Mouse (Mus musculus): Measurements from ENCODE around the gene Ptcd2.

Gene Ptcd2

DNA sequence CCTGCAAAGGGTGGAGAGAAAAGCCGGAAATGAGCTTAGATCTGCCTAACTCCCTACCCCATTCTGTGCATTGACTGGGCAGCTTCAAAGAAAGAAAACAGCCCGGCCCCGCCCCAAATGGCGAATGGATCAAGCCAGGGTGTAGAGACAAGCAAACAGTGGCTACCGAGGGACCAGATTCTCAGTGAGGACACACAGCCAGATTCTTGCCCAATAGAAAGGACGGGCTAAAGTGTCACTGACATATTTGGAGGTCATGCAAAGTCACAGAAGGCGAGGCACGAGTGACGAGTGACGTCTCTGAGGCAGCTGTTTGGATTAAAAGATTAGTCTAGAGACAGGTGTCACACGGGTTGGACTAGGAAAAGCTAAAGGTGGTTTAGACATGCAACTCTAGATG is 40.1 kb downstream of the Ptcd2 start:
- no peak for DNase-seq (ENCODE audit: low read depth)

DNA sequence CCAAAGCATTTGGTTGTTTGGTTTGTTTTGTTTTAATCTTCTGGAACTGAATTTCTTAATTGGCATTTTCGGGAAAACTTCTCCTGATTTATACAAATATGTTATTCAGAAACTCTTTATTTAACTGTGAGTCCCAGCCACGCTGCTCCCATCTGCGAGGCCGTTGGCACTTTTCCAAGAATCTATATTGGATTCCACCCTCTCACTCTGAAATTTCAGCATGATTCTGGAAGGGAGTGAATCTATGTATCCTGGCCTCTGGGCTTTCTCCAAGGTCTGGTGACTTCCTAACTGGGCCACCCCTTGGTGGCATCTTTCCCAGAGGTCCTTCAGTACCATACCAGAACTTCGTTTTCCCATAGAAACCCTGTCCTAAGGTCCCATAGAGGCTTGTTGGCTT is 40.7 kb downstream of the Ptcd2 start:
- DNase-seq (ENCODE audit: low read depth), result no peak

- DNase-seq (ENCODE audit: low read depth), result no peak
These were observed 44.6 kb downstream of the Ptcd2 start for GRCm38 (mm10) chr13:99299921-99300320.

DNA sequence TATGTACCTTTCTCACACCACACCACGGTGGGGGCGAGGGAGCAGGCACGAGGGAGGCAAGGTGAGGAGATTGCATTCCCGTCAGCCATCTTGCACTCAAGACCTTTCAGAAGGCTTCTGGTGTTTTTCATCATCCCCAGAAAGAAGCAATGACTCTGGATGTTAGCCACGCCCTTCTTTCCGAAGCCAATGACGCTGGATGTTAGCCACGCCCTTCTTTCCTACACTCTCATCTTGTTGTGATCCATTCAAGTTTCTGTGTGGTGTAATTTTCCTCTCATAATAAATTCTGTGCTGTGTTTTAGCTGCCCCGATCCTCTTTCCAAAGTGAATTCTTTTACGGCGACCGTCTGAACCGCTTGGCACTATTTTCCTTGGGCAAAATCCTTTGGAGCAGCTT is 50.3 kb downstream of the Ptcd2 start:
- DNase-seq (ENCODE audit: low read depth), result no peak

DNA sequence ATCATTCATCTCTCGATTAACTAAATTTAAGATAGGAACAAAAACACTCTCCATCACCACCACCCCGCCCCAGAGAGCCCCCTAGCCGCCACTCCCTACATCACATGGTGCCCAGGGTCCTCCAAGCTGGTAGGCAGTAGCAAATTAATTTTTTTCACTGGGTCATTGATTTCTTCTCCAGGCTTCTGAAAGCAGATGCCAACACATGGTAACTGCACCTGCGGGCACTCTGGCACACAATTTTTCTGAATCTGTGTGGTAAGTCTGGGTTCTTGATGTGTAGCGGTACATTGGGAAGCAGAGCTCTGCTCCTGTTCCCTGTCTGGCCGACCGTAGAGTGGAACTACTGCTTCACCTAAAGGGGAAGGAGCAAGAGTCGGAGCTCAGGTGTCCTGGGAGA is 53.7 kb downstream of the Ptcd2 start:
- no peak for DNase-seq (ENCODE audit: low read depth)

- no peak for DNase-seq (ENCODE audit: low read depth)
These were observed 56.7 kb downstream of the Ptcd2 start for GRCm38 (mm10) chr13:99287786-99288185.

GRCm38 (mm10) chr13:99287207-99287606 is 57.3 kb downstream of the Ptcd2 start:
- DNase-seq (ENCODE audit: low read depth), result no peak

GRCm38 (mm10) chr13:99285241-99285640 is 59.3 kb downstream of the Ptcd2 start:
- DNase-seq (ENCODE audit: low read depth), result no peak

- DNase-seq (ENCODE audit: low read depth), result no peak
These were observed 59.9 kb downstream of the Ptcd2 start for GRCm38 (mm10) chr13:99284400-99285160.

- no peak for DNase-seq (ENCODE audit: low read depth)
These were observed 60.6 kb downstream of the Ptcd2 start for GRCm38 (mm10) chr13:99283916-99284315.

- DNase-seq (ENCODE audit: low read depth), result no peak
These were observed 61.5 kb downstream of the Ptcd2 start for GRCm38 (mm10) chr13:99282961-99283360.

DNA sequence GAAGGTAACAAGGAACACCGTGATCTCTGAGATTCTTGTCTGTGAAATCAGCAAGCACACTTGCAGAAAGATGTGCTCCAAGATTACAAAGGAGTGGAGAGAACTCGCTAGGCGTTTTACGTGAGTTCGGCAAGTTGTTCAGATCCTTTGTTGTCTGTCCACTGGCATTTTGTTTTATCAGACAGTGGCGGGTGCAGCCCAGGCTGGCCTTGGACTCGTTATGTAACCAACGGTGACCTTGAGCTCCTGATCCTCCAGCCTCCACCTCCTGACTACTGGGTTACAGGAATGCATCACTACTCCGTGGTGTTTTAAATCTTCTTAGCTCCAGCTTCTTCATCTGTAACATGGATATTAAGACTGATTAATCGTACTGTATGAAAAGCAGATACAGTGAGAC is 65.2 kb downstream of the Ptcd2 start:
- DNase-seq (ENCODE audit: low read depth), result no peak

- DNase-seq (ENCODE audit: low read depth), result no peak
These were observed 66.0 kb downstream of the Ptcd2 start for GRCm38 (mm10) chr13:99278511-99278910.

- no peak for DNase-seq (ENCODE audit: low read depth)
These were observed 67.0 kb downstream of the Ptcd2 start for GRCm38 (mm10) chr13:99277521-99277920.

GRCm38 (mm10) chr13:99272046-99272445 is 72.5 kb downstream of the Ptcd2 start:
- DNase-seq (ENCODE audit: low read depth), result no peak

Data from induced T-regulatory cell, adult 2 months (primary cell).